Mouse (Mus musculus) heart, embryonic 16.5 days (tissue): Measurements from ENCODE around the gene Cacng3. TPM values are rescaled to one million over a fixed set of nuclear protein-coding genes. Genes with fewer than 3 reads are reported as not detected.
A peak's percentile ranks its signal among the peaks of the same experiment; 100 is the strongest.

Experiments
- ATAC-seq: fragments of 200-750 bp; cut with Nextera tagmentation; replicated peaks from 2 replicates; pipeline ENCODE4 v1.8.0; 2017; ENCODE audit warnings: moderate number of reproducible peaks; ENCODE audit not compliant: insufficient read depth, low FRiP score; ENCODE audit errors: extremely low read depth
- H3K27ac ChIP-seq: fragments of 300-500 bp; sonication (generic); 2 replicates; pipeline ENCODE4 v1.5.1; 2014; ENCODE audit warnings: mild to moderate bottlenecking, low read length, control low read depth, moderate library complexity
- H3K27me3 ChIP-seq: fragments of 300-500 bp; sonication (generic); 2 replicates; pipeline ENCODE4 v1.6.1; 2014; ENCODE audit warnings: low read length, mixed read lengths; ENCODE audit not compliant: control insufficient read depth, insufficient read depth
- H3K36me3 ChIP-seq: fragments of 300-500 bp; sonication (generic); 2 replicates; pipeline ENCODE4 v1.6.1; 2014; ENCODE audit not compliant: control insufficient read depth, insufficient read depth
- H3K4me1 ChIP-seq: fragments of 300-500 bp; sonication (generic); 2 replicates; pipeline ENCODE4 v1.6.1; 2014; ENCODE audit warnings: low read length, mixed read lengths; ENCODE audit not compliant: control insufficient read depth, insufficient read depth
- H3K4me2 ChIP-seq: fragments of 300-500 bp; sonication (generic); 2 replicates; pipeline ENCODE4 v1.6.1; 2014; ENCODE audit warnings: low read depth, mild to moderate bottlenecking, control low read depth, low read length
- H3K4me3 ChIP-seq: fragments of 300-500 bp; sonication (generic); 2 replicates; pipeline ENCODE4 v1.5.1; 2014; ENCODE audit warnings: mild to moderate bottlenecking, control low read depth, low read length
- H3K9ac ChIP-seq: fragments of 300-500 bp; sonication (generic); 2 replicates; pipeline ENCODE4 v1.6.1; 2014; ENCODE audit warnings: low read length, control low read depth
- H3K9me3 ChIP-seq: fragments of 300-500 bp; sonication (generic); replicated peaks from 2 replicates; pipeline ENCODE4 v1.6.1; 2016; ENCODE audit warnings: low read length; ENCODE audit not compliant: control insufficient read depth
- WGBS: fragments of 180-500 bp; shearing (Covaris S2); extraction: QIAGEN DNeasy Blood & Tissue Kit; methylation state at CpG from one replicate; pipeline ENCODE4 v1.1.7; 2014; 5-methylcytosine and 5-hydroxymethylcytosine counted together
- polyA plus RNA-seq: library from polyadenylated mRNA; unstranded; fragments of >200 nt; fragmentation: Nextera tagmentation; extraction: Ambion mirVana; gene quantifications from 2 replicates; pipeline ENCODE4 v1.2.1, GENCODE M21; 2015

Cacng3 gene
- 0.06 and 0.20 TPM in 2 replicates for polyA plus RNA-seq

DNA sequence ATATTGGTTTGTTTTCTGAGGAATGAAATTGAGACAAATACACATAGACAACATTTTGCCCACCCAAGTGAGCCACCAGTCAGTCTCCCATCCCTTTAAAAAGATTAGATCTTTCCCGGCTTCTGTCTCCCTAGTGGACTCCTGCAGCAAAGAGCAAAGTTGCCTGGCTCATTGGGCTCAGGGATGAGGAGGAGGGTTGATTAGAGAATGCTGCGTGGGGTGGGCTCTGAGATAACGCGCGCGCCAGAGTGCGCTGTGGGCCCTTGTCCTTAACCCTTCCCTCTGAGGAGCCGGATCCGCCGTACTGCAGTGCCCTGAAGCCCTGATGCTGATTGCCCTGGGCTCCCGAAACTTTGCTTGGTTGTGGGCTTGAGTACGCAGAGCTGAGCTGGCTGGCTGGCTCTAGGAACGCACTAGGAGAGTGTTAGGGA is at the start of gene Cacng3:
TSS of gene Cacng3 (plus strand) at position 51 of the 431 bp plus-strand sequence.
- Histone ChIP-seq H3K9ac (no peak within 1 kb of the TSS), H3K36me3 (no peaks in the 10 kb centered on the region), H3K27ac (no peak within 1 kb of the TSS), H3K4me1 (no peaks in the 10 kb centered on the region), H3K4me3 (no peak within 1 kb of the TSS), H3K27me3 (peaks cover 12% of the 10 kb centered on the region), H3K9me3 (no peaks in the 10 kb centered on the region), H3K4me2 (peak within 1 kb of the TSS; percentile 33; the same call in 1 of the 2 replicates)
- 10% methylated on average over 13 of the region's 13 CpGs for WGBS
- 0 out of 2 replicates have a peak, but pooled peaks have one; percentile 14 for ATAC-seq

DNA sequence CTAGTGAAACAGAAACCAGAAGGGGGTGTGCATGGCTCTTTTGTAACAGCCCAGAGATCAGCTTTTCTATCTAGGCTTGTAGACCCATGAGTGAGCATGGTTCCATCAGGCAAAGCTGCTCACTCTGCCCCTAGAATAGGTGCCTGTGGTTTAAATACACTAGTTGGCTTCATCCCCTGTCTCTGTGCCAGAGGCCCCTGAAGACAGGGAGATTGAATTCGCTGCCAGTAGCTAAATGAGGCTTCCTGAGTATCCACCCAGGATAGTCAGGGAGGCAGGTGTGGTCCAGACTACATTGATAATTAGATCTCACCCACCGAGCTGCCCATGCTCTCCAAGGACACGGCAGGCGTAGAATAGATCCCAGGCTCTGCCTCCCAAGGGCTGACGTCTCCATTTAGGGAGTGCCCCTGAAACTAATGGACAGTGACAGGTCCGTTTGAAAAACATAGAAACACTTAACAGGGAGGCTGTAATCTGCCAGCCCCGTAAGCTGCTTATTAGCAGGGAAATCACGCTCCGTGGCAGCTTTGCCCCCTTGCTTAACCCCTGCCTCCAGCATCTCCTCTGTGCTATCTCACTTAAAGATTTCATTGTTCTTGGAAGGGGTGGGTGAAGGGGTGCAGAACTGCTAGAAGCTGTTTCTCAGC is 48.0 kb upstream of the Cacng3 start:
- no peak overlapping the region for H3K4me2 ChIP-seq
- no peak overlapping the region for H3K4me3 ChIP-seq
- H3K27me3 ChIP-seq: no peaks in the 10 kb centered on the region
- H3K9ac ChIP-seq: no peak overlapping the region
- H3K4me1 ChIP-seq: no peaks in the 10 kb centered on the region
- WGBS: 33% methylated on average over 9 of the region's 9 CpGs
- no peak for ATAC-seq
- no peak overlapping the region for H3K27ac ChIP-seq
- H3K9me3 ChIP-seq: no peaks in the 10 kb centered on the region
- no peaks in the 10 kb centered on the region for H3K36me3 ChIP-seq

GRCm38 (mm10) chr7:122623753-122624152 is 46.5 kb upstream of the Cacng3 start:
- H3K9me3 ChIP-seq: no peaks in the 10 kb centered on the region
- H3K4me2 ChIP-seq: no peak overlapping the region
- H3K36me3 ChIP-seq: no peaks in the 10 kb centered on the region
- no peaks in the 10 kb centered on the region for H3K27me3 ChIP-seq
- H3K4me1 ChIP-seq: 0 out of 2 replicates have a peak, but pooled peaks cover 2% of the 10 kb centered on the region
- no peak overlapping the region for H3K9ac ChIP-seq
- no peak for ATAC-seq
- no peak overlapping the region for H3K27ac ChIP-seq
- no peak overlapping the region for H3K4me3 ChIP-seq
- 79% methylated on average over 1 of the region's 1 CpGs for WGBS

GRCm38 (mm10) chr7:122628050-122628449 is 42.2 kb upstream of the Cacng3 start:
- Histone ChIP-seq H3K27me3 (no peaks in the 10 kb centered on the region), H3K36me3 (no peaks in the 10 kb centered on the region), H3K27ac (no peak overlapping the region), H3K9me3 (no peaks in the 10 kb centered on the region), H3K9ac (no peak overlapping the region), H3K4me2 (no peak overlapping the region), H3K4me1 (0 out of 2 replicates have a peak, but pooled peaks cover 2% of the 10 kb centered on the region), H3K4me3 (no peak overlapping the region)
- WGBS: 66% methylated on average over 5 of the region's 5 CpGs
- ATAC-seq: no peak

- Histone ChIP-seq H3K4me3 (no peak overlapping the region), H3K4me2 (no peak overlapping the region), H3K4me1 (0 out of 2 replicates have a peak, but pooled peaks cover 2% of the 10 kb centered on the region), H3K9ac (no peak overlapping the region), H3K27me3 (no peaks in the 10 kb centered on the region), H3K27ac (no peak overlapping the region), H3K36me3 (no peaks in the 10 kb centered on the region), H3K9me3 (no peaks in the 10 kb centered on the region)
- WGBS: 85% methylated on average over 2 of the region's 2 CpGs
- ATAC-seq: no peak
These were observed 39.9 kb upstream of the Cacng3 start for GRCm38 (mm10) chr7:122630386-122630785.

GRCm38 (mm10) chr7:122631151-122631550 is 39.1 kb upstream of the Cacng3 start:
- H3K27ac ChIP-seq: no peak overlapping the region
- no peaks in the 10 kb centered on the region for H3K27me3 ChIP-seq
- no peaks in the 10 kb centered on the region for H3K9me3 ChIP-seq
- H3K4me1 ChIP-seq: 0 out of 2 replicates have a peak, but pooled peaks cover 2% of the 10 kb centered on the region
- H3K4me3 ChIP-seq: no peak overlapping the region
- ATAC-seq: no peak
- 55% methylated on average over 3 of the region's 3 CpGs for WGBS
- no peaks in the 10 kb centered on the region for H3K36me3 ChIP-seq
- no peak overlapping the region for H3K4me2 ChIP-seq
- H3K9ac ChIP-seq: no peak overlapping the region

DNA sequence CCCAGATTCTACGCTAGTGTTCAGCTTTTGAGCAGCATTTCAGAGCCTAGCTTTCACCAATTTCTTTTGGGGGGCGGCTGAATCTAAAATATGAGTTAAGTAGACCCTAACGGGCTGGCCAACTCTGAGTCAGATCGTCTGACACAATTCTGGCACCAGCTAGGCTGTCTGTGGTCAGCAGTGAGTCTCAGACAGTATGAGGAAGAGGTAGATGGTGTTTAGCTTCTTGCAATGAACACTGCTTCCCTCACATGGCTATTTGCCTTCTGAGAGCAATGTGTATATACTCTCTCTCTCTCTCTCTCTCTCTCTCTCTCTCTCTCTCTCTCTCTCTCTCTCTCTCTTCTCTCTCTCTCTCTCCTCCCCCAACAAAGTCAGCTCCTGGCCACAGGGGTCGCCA is 37.3 kb upstream of the Cacng3 start:
- ATAC-seq: no peak
- Histone ChIP-seq H3K4me3 (no peak overlapping the region), H3K27ac (no peak overlapping the region), H3K36me3 (no peaks in the 10 kb centered on the region), H3K4me1 (0 out of 2 replicates have a peak, but pooled peaks cover 2% of the 10 kb centered on the region), H3K9me3 (no peaks in the 10 kb centered on the region), H3K27me3 (no peaks in the 10 kb centered on the region), H3K9ac (no peak overlapping the region), H3K4me2 (no peak overlapping the region)
- 70% methylated on average over 5 of the region's 5 CpGs for WGBS

DNA sequence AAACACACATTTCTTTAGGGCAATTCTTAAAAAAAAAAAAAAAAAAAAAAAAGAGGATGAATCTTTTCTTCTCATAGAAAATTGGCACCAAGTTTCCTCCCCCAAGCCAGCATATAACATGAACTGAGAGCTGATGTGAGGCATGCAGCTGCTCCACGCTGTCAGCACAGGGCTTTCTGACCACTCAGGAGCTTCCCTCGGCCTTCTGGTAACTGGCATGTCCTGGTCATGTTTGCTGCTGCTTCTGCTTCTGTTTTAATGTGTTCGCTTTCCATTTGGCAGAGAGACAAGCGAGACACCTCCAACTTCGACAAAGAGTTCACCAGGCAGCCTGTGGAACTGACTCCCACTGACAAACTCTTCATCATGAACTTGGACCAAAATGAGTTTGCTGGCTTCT is 36.8 kb upstream of the Cacng3 start:
- Histone ChIP-seq H3K36me3 (no peaks in the 10 kb centered on the region), H3K4me3 (no peak overlapping the region), H3K9ac (no peak overlapping the region), H3K27ac (no peak overlapping the region), H3K4me2 (no peak overlapping the region), H3K9me3 (no peaks in the 10 kb centered on the region), H3K4me1 (no peaks in the 10 kb centered on the region), H3K27me3 (no peaks in the 10 kb centered on the region)
- 76% methylated on average over 5 of the region's 5 CpGs for WGBS
- ATAC-seq: no peak

GRCm38 (mm10) chr7:122643676-122644075 is 26.6 kb upstream of the Cacng3 start:
- Histone ChIP-seq H3K4me3 (no peak overlapping the region), H3K4me1 (no peaks in the 10 kb centered on the region), H3K36me3 (no peaks in the 10 kb centered on the region), H3K9ac (no peak overlapping the region), H3K27ac (no peak overlapping the region), H3K27me3 (no peaks in the 10 kb centered on the region), H3K4me2 (no peak overlapping the region), H3K9me3 (no peaks in the 10 kb centered on the region)
- no peak for ATAC-seq
- 82% methylated on average over 8 of the region's 8 CpGs for WGBS
